Mouse (Mus musculus) liver, embryonic 14.5 days (tissue): Measurements from ENCODE around the gene Cemip2.

Experiments used
- CTCF ChIP-seq: IDR thresholded peaks from 2 replicates; pipeline ENCODE4 v1.5.1; 2016; ENCODE audit warnings: antibody characterized with exemption, low read depth, control low read depth
- EP300 ChIP-seq: IDR thresholded peaks from 2 replicates; pipeline ENCODE4 v1.6.1; 2016; ENCODE audit warnings: antibody characterized with exemption, low read depth

DNA sequence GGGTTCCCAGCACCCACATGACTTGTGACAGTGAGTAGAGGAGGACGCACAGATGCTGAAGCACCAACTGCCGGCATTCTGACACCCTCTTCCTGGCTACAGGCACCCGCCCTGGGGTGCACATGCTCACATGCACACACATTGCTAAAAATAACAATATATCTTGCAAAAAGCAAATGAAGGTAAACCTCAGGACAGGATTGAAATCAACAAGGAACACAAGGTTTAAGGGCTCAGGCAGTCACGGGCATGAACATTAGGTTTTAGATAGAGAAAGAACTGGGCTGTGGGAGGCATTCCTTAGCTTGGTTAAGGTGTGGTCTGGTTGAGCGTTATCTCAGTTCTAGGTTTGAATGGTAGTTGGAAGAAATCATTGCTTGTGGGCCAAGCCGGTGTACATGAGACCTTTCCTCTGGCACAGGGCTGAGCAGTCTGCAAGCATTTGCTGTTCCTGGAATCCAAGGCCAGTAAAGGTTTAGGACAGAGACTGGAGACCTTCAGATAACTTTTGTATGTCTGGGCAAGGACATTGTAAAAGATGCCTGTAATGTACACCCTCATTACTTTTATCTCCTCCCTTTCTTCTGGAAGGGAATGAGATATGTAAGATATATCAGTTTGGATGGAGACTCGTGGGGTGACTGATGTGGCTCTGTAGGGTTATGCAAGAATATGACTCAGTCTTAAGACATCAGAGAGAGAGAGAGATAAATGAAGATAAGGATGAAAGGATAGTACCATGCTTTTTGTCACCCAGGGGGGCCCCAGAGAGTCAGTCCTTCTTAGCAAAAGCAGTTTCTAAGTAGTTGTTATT lies 87.3 kb downstream of the Cemip2 start:
- no peak for TF ChIP-seq CTCF
- no peak for TF ChIP-seq EP300
